Mouse (Mus musculus): ENCODE measurements around the gene Pop5.

Gene Pop5

GRCm38 (mm10) chr5:115212861-115213260 lies 22.8 kb upstream of the Pop5 start:
- CTCF ChIA-PET, result no interaction called here

- CTCF ChIA-PET, result no interaction called here
Measured at GRCm38 (mm10) chr5:115214864-115215263, 20.8 kb upstream of the Pop5 start.

- CTCF ChIA-PET, result no interaction called here
Measured at GRCm38 (mm10) chr5:115215273-115216185, 20.1 kb upstream of the Pop5 start.

- CTCF ChIA-PET, result interaction anchor here (1.0 kb wide), 1 partner anchor 13 kb away, joined by 3 read pairs; no protein-coding TSS in a partner anchor
Measured at GRCm38 (mm10) chr5:115217998-115218397, 17.6 kb upstream of the Pop5 start.

- CTCF ChIA-PET, result interaction anchor here (0.6 kb wide), 1 partner anchor 10 kb away, joined by 4 read pairs; no protein-coding TSS in a partner anchor
Measured at GRCm38 (mm10) chr5:115220931-115221640, 14.6 kb upstream of the Pop5 start.

- CTCF ChIA-PET, result interaction anchor here (0.5 to 1.3 kb wide), 2 partner anchors 9 to 34 kb away, joined by 3 to 8 read pairs; no protein-coding TSS in a partner anchor
Measured at GRCm38 (mm10) chr5:115222485-115222884, 13.2 kb upstream of the Pop5 start.

GRCm38 (mm10) chr5:115230830-115231551 lies 4.6 kb upstream of the Pop5 start:
- CTCF ChIA-PET, result interaction anchor here (0.7 to 1.2 kb wide), 2 partner anchors 9 to 13 kb away, joined by 3 read pairs; no protein-coding TSS in a partner anchor

GRCm38 (mm10) chr5:115231552-115232120 lies 4.0 kb upstream of the Pop5 start:
- CTCF ChIA-PET, result interaction anchor here (0.7 to 1.2 kb wide), 2 partner anchors 9 to 13 kb away, joined by 3 read pairs; no protein-coding TSS in a partner anchor

- CTCF ChIA-PET, result no interaction called here
Measured at GRCm38 (mm10) chr5:115232516-115232915, 3.1 kb upstream of the Pop5 start.

- CTCF ChIA-PET, result no interaction called here
Measured at GRCm38 (mm10) chr5:115233031-115233780, 2.4 kb upstream of the Pop5 start.

- CTCF ChIA-PET, result no interaction called here
Measured at GRCm38 (mm10) chr5:115234519-115234918, 1.1 kb upstream of the Pop5 start.

GRCm38 (mm10) chr5:115235323-115235771 lies 289 bp upstream of the Pop5 start:
- CTCF ChIA-PET, result interaction anchor here (0.5 to 1.4 kb wide), 2 partner anchors 11 to 74 kb away, joined by 3 read pairs; no protein-coding TSS in a partner anchor

GRCm38 (mm10) chr5:115237803-115238728 lies 2.4 kb downstream of the Pop5 start:
- CTCF ChIA-PET, result no interaction called here

GRCm38 (mm10) chr5:115238729-115239195 lies 3.1 kb downstream of the Pop5 start:
- CTCF ChIA-PET, result no interaction called here

GRCm38 (mm10) chr5:115240191-115240590 lies 4.6 kb downstream of the Pop5 start:
- CTCF ChIA-PET, result interaction anchor here (0.6 kb wide), 2 partner anchors 60 to 276 kb away, joined by 3 to 11 read pairs; no protein-coding TSS in a partner anchor

GRCm38 (mm10) chr5:115255472-115255871 lies 19.8 kb downstream of the Pop5 start:
- CTCF ChIA-PET, result no interaction called here

- CTCF ChIA-PET, result no interaction called here
Measured at GRCm38 (mm10) chr5:115256909-115257546, 21.4 kb downstream of the Pop5 start.

GRCm38 (mm10) chr5:115260356-115260755 lies 24.7 kb downstream of the Pop5 start:
- CTCF ChIA-PET, result no interaction called here

- CTCF ChIA-PET, result interaction anchor here (0.6 kb wide), 1 partner anchor 37 kb away, joined by 3 read pairs; no protein-coding TSS in a partner anchor
Measured at GRCm38 (mm10) chr5:115261141-115261540, 25.5 kb downstream of the Pop5 start.
